8 mouse cellular contexts compared by ENCODE assay signal in genomic region chr5:75154621-75155235, GRCm38 (mm10). TPM values are rescaled to one million over a fixed set of nuclear protein-coding genes. Genes with fewer than 3 reads are reported as not detected.
A peak's percentile ranks its signal among the peaks of the same experiment; 100 is the strongest.
DNase-seq lines count a peak whose midpoint lies in the region; ATAC-seq and TF ChIP-seq lines count a peak whose summit lies in the region.

No protein-coding gene starts in this region.

- no peak for TF ChIP-seq EP300 in ES-Bruce4 (IDR thresholded peaks at IDR 0.05; ENCODE audit: insufficient read depth, low read depth, low read length)

- H3K27me3 ChIP-seq in ES-Bruce4 (ENCODE audit: control insufficient read depth, insufficient read depth, low read length, poor library complexity, severe bottlenecking) = peaks cover 29% of the 10 kb centered on the region

- H3K27ac ChIP-seq in ES-Bruce4 (ENCODE audit: insufficient read depth, low read length) = no peak overlapping the region
- H3K27ac ChIP-seq in cortical plate, adult 2 months (ENCODE audit: insufficient read depth, low read length) = no peak overlapping the region

- no peaks in the 10 kb centered on the region for H3K36me3 ChIP-seq in ES-Bruce4 (ENCODE audit: control insufficient read depth, insufficient read depth, low read length, poor library complexity, severe bottlenecking)

- TF ChIP-seq POLR2A in ES-Bruce4 (IDR thresholded peaks at IDR 0.05; ENCODE audit: insufficient read depth, low read length) = no peak
- TF ChIP-seq POLR2A in cortical plate, adult 2 months (IDR thresholded peaks at IDR 0.05; ENCODE audit: extremely low read depth, insufficient read depth, low read length) = no peak

- peak; percentile 63 to 67 for DNase-seq in heart, adult 18-20 months
- DNase-seq in kidney, adult 9 months = peak; percentile 29
- DNase-seq in lung, postnatal 14 days = peak; percentile 52
- DNase-seq in urinary bladder, postnatal 14 days (ENCODE audit: low spot score) = peak; percentile 58
- no peak for DNase-seq in layer of hippocampus, adult 9-10 months (ENCODE audit: low spot score)

- H3K9me3 ChIP-seq in ES-Bruce4 (replicated peaks; ENCODE audit: control insufficient read depth, insufficient read depth, low read length, poor library complexity, severe bottlenecking) = no peaks in the 10 kb centered on the region

- no peaks in the 10 kb centered on the region for H3K4me1 ChIP-seq in ES-Bruce4 (ENCODE audit: control insufficient read depth, insufficient read depth, low read length)
- no peaks in the 10 kb centered on the region for H3K4me1 ChIP-seq in cortical plate, adult 2 months (ENCODE audit: control insufficient read depth, insufficient read depth, low read length)

- H3K4me3 ChIP-seq in ES-Bruce4 (ENCODE audit: low read depth, low read length) = peak overlapping the region; percentile 48
- H3K4me3 ChIP-seq in cortical plate, adult 2 months (ENCODE audit: insufficient read depth, low read length) = peak overlapping the region; percentile 40; the same call in 1 of the 2 replicates

- H3K9ac ChIP-seq in ES-Bruce4 (ENCODE audit: low read depth, poor library complexity, severe bottlenecking) = no peak overlapping the region

- no peak for ATAC-seq in cerebellum, adult (ENCODE audit: insufficient number of reproducible peaks, low FRiP score, low TSS enrichment)

- TF ChIP-seq CTCF in ES-Bruce4 (IDR thresholded peaks at IDR 0.05; ENCODE audit: low read depth, low read length) = no peak
- no peak for TF ChIP-seq CTCF in cortical plate, adult 2 months (IDR thresholded peaks at IDR 0.05; ENCODE audit: extremely low read depth, insufficient read depth, low read length)

RNA-seq across cellular contexts. Expression of gene Pdgfra, which starts 2.6 kb away (rescaled TPM):
- polyA plus RNA-seq in ES-Bruce4 (2011; ENCODE audit: insufficient read depth, insufficient read length, low read depth, missing spikeins) = 2.1 and 2.7 TPM in 2 replicates
- 21.7 and 24.4 TPM in 2 replicates for polyA plus RNA-seq in cortical plate, adult 2 months (2012; rRNA removed)
- total RNA-seq in heart, adult 18-20 months (2021) = 10 to 100 TPM; 20.5 to 23.7 TPM
